Mouse (Mus musculus): ENCODE measurements around the gene Soga3. TPM values are rescaled to one million over a fixed set of nuclear protein-coding genes. Genes with fewer than 3 reads are reported as not detected.
A peak's percentile ranks its signal among the peaks of the same experiment; 100 is the strongest.

The Soga3 gene
- polyA plus RNA-seq (2015; fragmentation: Nextera tagmentation; extraction: Ambion mirVana): 0.33 and 0.47 TPM in 2 replicates

GRCm38 (mm10) chr10:29143566-29144335, at the start of gene Soga3:
TSS of gene Soga3 (plus strand) at chr10:29143839.
- H3K9me3 ChIP-seq: no peaks in the 10 kb centered on the region
- peaks cover 26% of the 10 kb centered on the region for H3K4me1 ChIP-seq
- ATAC-seq (ENCODE audit: extremely low read depth, insufficient number of reproducible peaks, low FRiP score, low TSS enrichment): no peak
- under 1% methylated on average over 34 of the region's 34 CpGs for WGBS
- H3K4me3 ChIP-seq: peak within 1 kb of the TSS; percentile 34
- peaks cover 65% of the 10 kb centered on the region for H3K27me3 ChIP-seq (replicated peaks)
- no peaks in the 10 kb centered on the region for H3K36me3 ChIP-seq
- H3K4me2 ChIP-seq: peak within 1 kb of the TSS; percentile 61
- no peak within 1 kb of the TSS for H3K9ac ChIP-seq
- H3K27ac ChIP-seq (replicated peaks): no peak within 1 kb of the TSS

DNA sequence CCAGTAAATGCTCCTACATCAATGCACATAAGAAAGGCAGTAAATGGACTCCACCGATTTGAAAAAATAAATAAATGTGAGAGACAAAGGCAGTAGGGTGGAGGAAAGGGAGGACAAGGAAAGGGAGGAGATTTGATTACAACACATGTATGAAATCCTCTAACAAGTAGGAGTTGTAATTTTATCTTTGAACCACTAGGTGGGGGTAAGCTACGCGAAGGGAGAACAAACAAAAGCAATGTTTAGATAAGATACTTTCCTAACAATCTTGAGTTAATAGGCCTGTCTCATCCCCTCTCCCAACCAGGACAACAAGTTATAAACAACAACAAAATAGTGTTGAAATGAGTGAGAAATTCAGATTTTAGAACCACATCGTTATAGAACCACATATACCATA, 36.7 kb upstream of the Soga3 start:
- Histone ChIP-seq H3K4me3 (no peak overlapping the region), H3K9me3 (no peaks in the 10 kb centered on the region)
- WGBS: 13% methylated on average over 4 of the region's 4 CpGs

DNA sequence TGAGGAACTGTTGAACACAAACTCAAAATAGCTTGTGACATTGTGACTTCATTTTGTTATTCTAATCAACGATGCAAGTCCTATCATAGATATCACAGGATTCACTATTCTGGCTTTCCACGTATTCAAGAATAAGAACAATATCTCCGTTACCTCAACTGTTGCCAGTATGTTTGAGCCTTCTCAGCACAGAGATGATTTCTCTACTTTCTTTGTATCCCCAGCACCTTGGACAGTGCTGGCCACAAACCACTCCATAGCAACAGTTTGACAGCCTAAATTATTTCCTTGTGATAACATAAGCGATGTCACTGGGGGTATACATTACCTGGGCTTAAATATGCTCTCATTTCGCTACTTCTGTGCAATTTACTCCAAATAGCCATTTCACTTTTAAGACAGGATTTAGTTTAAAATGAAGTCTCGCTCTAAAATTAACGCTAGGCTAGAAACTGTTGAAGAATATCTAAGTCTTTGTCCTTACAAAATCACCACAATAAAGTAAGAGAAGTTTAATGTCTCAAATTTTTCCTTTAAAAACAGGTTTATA, 1.0 kb upstream of the Soga3 start:
- Histone ChIP-seq H3K4me3 (no peak overlapping the region), H3K4me1 (peaks cover 20% of the 10 kb centered on the region), H3K4me2 (no peak overlapping the region), H3K9ac (no peak overlapping the region), H3K9me3 (no peaks in the 10 kb centered on the region), H3K36me3 (no peaks in the 10 kb centered on the region), H3K27ac (replicated peaks) (no peak overlapping the region), H3K27me3 (replicated peaks) (peaks cover 54% of the 10 kb centered on the region)
- no peak for ATAC-seq (ENCODE audit: extremely low read depth, insufficient number of reproducible peaks, low FRiP score, low TSS enrichment)
- 23% methylated on average over 7 of the region's 7 CpGs for WGBS

More for the DNA sequence above, 36.7 kb upstream of the Soga3 start:
- Histone ChIP-seq H3K36me3 (no peaks in the 10 kb centered on the region), H3K4me2 (no peak overlapping the region), H3K9ac (no peak overlapping the region), H3K27me3 (replicated peaks) (no peaks in the 10 kb centered on the region), H3K4me1 (no peaks in the 10 kb centered on the region), H3K27ac (replicated peaks) (no peak overlapping the region)
- no peak for ATAC-seq (ENCODE audit: extremely low read depth, insufficient number of reproducible peaks, low FRiP score, low TSS enrichment)

DNA sequence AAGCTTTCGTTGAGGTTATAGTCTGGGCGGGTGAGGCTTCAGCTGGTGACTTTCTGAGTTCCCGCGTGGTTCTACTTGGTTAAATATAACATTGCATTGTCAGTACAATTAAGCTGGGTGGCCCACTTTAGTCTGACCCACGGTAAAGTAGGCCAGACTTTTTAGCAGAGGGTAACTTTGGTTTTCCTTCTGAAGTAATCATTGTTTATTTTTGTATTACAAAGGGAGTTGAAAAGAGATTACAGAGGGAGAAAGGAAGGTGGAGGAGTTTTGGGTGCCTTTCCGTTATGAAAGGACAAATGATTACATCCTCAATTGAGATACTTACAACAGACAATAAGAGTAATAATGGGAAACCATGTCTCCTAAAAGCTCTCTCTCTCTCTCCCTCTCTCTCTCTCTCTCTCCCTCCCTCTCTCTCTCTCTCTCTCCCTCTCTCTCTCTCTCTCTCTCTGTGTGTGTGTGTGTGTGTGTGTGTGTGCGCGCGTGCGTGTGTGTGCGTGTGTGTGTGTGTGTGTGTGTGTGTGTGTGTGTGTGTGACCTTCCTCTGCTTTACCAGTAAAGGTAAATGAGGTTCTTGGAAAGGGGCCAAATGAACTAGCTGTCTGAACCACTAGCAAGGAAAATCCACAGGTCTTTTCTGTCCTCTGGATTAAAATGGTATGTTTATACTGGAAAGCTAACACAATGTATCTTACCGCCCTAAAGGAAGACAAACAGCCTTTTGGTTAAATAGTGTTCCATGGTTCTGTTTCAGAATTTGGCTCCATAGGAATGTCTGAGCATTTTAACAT, 1.2 kb downstream of the Soga3 start:
- no peaks in the 10 kb centered on the region for H3K36me3 ChIP-seq
- no peak overlapping the region for H3K9ac ChIP-seq
- peaks cover 26% of the 10 kb centered on the region for H3K4me1 ChIP-seq
- H3K9me3 ChIP-seq: no peaks in the 10 kb centered on the region
- no peak overlapping the region for H3K4me3 ChIP-seq
- H3K27me3 ChIP-seq (replicated peaks): peaks cover 76% of the 10 kb centered on the region
- H3K4me2 ChIP-seq: peak overlapping the region; percentile 61; the same call in 1 of the 2 replicates
- H3K27ac ChIP-seq (replicated peaks): no peak overlapping the region
- WGBS: 13% methylated on average over 7 of the region's 12 CpGs
- ATAC-seq (ENCODE audit: extremely low read depth, insufficient number of reproducible peaks, low FRiP score, low TSS enrichment): no peak

GRCm38 (mm10) chr10:29146198-29146857, 2.7 kb downstream of the Soga3 start:
- WGBS: 1% methylated on average over 22 of the region's 22 CpGs
- Histone ChIP-seq H3K36me3 (no peaks in the 10 kb centered on the region), H3K9me3 (no peaks in the 10 kb centered on the region), H3K27ac (replicated peaks) (no peak overlapping the region), H3K4me2 (peak overlapping the region; percentile 91), H3K9ac (no peak overlapping the region), H3K4me1 (peaks cover 26% of the 10 kb centered on the region), H3K4me3 (peak overlapping the region; percentile 62), H3K27me3 (replicated peaks) (peaks cover 76% of the 10 kb centered on the region)
- ATAC-seq (ENCODE audit: extremely low read depth, insufficient number of reproducible peaks, low FRiP score, low TSS enrichment): 0 out of 2 replicates have a peak, but pooled peaks have one; percentile 19

DNA sequence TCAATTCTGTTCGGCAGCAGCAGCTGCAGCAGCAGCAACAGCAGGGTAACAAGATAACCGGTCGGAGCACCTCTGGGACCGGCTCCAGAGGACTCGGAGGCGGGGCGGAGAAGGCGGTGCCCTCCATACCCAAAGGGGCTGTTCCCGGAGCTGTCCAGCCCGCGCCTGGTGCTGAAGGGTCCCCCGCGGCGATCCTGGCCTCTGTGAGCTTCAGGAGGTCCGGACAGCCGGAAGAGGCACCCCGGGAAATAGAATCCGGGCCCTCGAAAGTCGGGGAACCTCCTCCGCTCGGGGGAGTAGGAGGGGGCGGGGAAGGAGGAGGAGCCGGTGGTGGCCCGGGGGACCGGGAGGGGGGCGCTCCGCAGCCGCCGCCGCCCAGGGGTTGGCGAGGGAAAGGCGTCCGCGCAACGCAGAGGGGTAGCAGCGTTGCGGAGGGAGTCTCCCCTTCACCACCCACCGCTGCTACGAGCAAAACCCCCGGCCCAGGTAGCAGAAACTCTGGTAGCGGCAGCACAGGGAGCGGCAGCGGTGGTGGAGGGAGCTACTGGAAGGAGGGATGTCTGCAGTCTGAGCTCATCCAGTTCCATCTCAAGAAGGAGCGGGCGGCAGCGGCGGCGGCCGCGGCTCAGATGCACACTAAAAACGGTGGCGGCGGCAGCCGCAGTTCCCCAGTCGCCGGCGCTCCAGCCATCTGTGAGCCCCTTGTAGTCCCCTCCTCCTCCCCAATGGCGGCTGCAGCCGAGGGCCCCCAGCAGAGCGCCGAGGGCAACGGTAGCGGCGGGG, 3.4 kb downstream of the Soga3 start:
- Histone ChIP-seq H3K4me2 (peak overlapping the region; percentile 91), H3K36me3 (no peaks in the 10 kb centered on the region), H3K27me3 (replicated peaks) (peaks cover 76% of the 10 kb centered on the region), H3K4me1 (peaks cover 26% of the 10 kb centered on the region), H3K27ac (replicated peaks) (no peak overlapping the region), H3K9me3 (no peaks in the 10 kb centered on the region), H3K4me3 (peak overlapping the region; percentile 62), H3K9ac (no peak overlapping the region; the same call in 1 of the 2 replicates)
- WGBS: under 1% methylated on average over 64 of the region's 65 CpGs
- peak; percentile 73; the same call in 1 of the 2 replicates for ATAC-seq (ENCODE audit: extremely low read depth, insufficient number of reproducible peaks, low FRiP score, low TSS enrichment)

DNA sequence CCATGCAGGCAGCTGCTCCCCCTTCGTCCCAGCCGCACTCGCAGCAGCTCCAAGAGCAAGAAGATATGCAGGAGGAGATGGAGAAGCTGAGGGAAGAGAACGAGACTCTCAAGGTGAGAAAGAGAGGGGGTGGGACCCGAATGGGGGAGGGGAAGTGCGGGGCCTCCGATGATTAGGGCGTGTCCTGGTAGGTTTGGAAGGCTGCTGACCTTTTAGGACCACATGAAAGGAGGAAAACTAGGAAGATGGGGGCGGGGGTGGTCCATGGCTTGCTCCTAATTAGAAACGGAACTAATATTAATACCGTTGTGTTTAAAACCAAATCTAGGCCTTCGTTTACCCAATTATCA, 4.0 kb downstream of the Soga3 start:
- H3K9ac ChIP-seq: no peak overlapping the region; the same call in 1 of the 2 replicates
- H3K4me1 ChIP-seq: peaks cover 26% of the 10 kb centered on the region
- H3K27me3 ChIP-seq (replicated peaks): peaks cover 72% of the 10 kb centered on the region
- no peak overlapping the region for H3K27ac ChIP-seq (replicated peaks)
- H3K36me3 ChIP-seq: no peaks in the 10 kb centered on the region
- peak overlapping the region; percentile 91 for H3K4me2 ChIP-seq
- no peak for ATAC-seq (ENCODE audit: extremely low read depth, insufficient number of reproducible peaks, low FRiP score, low TSS enrichment)
- WGBS: 0% methylated on average over 12 of the region's 12 CpGs
- peak overlapping the region; percentile 62 for H3K4me3 ChIP-seq
- H3K9me3 ChIP-seq: no peaks in the 10 kb centered on the region

DNA sequence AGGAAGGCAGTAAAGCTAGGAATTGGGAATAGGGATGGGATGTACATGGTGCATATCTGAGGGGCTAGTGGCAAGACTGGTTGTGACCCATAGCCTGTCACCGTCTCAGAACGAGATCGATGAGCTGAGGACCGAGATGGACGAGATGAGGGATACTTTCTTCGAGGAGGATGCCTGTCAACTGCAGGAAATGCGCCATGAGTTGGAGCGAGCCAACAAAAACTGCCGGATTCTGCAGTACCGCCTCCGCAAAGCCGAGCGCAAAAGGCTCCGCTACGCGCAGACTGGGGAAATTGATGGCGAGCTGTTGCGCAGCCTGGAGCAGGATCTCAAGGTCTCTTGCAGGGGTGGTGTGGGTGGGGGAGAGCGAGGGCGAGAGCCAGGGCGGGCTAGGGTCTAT, 4.4 kb downstream of the Soga3 start:
- peak overlapping the region; percentile 91 for H3K4me2 ChIP-seq
- no peaks in the 10 kb centered on the region for H3K36me3 ChIP-seq
- H3K4me1 ChIP-seq: peaks cover 26% of the 10 kb centered on the region
- no peaks in the 10 kb centered on the region for H3K9me3 ChIP-seq
- H3K27ac ChIP-seq (replicated peaks): no peak overlapping the region
- H3K4me3 ChIP-seq: peak overlapping the region; percentile 62
- WGBS: 2% methylated on average over 21 of the region's 21 CpGs
- no peak overlapping the region for H3K9ac ChIP-seq
- ATAC-seq (ENCODE audit: extremely low read depth, insufficient number of reproducible peaks, low FRiP score, low TSS enrichment): no peak
- H3K27me3 ChIP-seq (replicated peaks): peaks cover 67% of the 10 kb centered on the region

- no peaks in the 10 kb centered on the region for H3K36me3 ChIP-seq
- no peak overlapping the region for H3K4me3 ChIP-seq
- no peaks in the 10 kb centered on the region for H3K27me3 ChIP-seq (replicated peaks)
- no peaks in the 10 kb centered on the region for H3K9me3 ChIP-seq
- no peak overlapping the region for H3K27ac ChIP-seq (replicated peaks)
- ATAC-seq (ENCODE audit: extremely low read depth, insufficient number of reproducible peaks, low FRiP score, low TSS enrichment): no peak
- no peak overlapping the region for H3K9ac ChIP-seq
- no peak overlapping the region for H3K4me2 ChIP-seq
- H3K4me1 ChIP-seq: no peaks in the 10 kb centered on the region
- 82% methylated on average over 3 of the region's 3 CpGs for WGBS
Measured at GRCm38 (mm10) chr10:29155304-29155703, 11.7 kb downstream of the Soga3 start.

- Histone ChIP-seq H3K27me3 (replicated peaks) (no peaks in the 10 kb centered on the region), H3K4me3 (no peak overlapping the region), H3K9me3 (no peaks in the 10 kb centered on the region), H3K9ac (no peak overlapping the region), H3K4me1 (no peaks in the 10 kb centered on the region), H3K36me3 (no peaks in the 10 kb centered on the region), H3K27ac (replicated peaks) (no peak overlapping the region), H3K4me2 (no peak overlapping the region)
- WGBS: 72% methylated on average over 2 of the region's 2 CpGs
- ATAC-seq (ENCODE audit: extremely low read depth, insufficient number of reproducible peaks, low FRiP score, low TSS enrichment): no peak
Measured at GRCm38 (mm10) chr10:29161664-29162063, 18.0 kb downstream of the Soga3 start.
